Mouse (Mus musculus) olfactory bulb, adult 2 months (tissue): ENCODE measurements around the gene Ldha. TPM values are rescaled to one million over a fixed set of nuclear protein-coding genes. Genes with fewer than 3 reads are reported as not detected.
A peak's percentile ranks its signal among the peaks of the same experiment; 100 is the strongest.

Source experiments
- H3K27ac ChIP-seq: fragments of 200-500 bp; 2 replicates; pipeline ENCODE4 v1.5.1; 2012; ENCODE audit warnings: low read depth, low read length; ENCODE audit not compliant: insufficient read depth
- H3K4me1 ChIP-seq: fragments of 200-500 bp; 2 replicates; pipeline ENCODE4 v1.6.1; 2012; ENCODE audit warnings: low read length; ENCODE audit not compliant: control insufficient read depth, insufficient read depth
- H3K4me3 ChIP-seq: fragments of 200-500 bp; 2 replicates; pipeline ENCODE4 v1.5.1; 2012; ENCODE audit warnings: mild to moderate bottlenecking, low read depth, low read length, moderate library complexity; ENCODE audit not compliant: insufficient read depth
- CTCF ChIP-seq: fragments of 200-500 bp; IDR thresholded peaks from 2 replicates; pipeline ENCODE4 v1.5.1; 2012; ENCODE audit warnings: low read depth, mild to moderate bottlenecking, low read length, moderate library complexity; ENCODE audit not compliant: insufficient read depth
- POLR2A ChIP-seq: fragments of 200-500 bp; IDR thresholded peaks from 2 replicates; pipeline ENCODE4 v1.6.1; 2012; ENCODE audit warnings: mild to moderate bottlenecking, low read depth, low read length, moderate library complexity; ENCODE audit not compliant: insufficient read depth
- WGBS: fragments of 180-500 bp; shearing (Covaris S2); methylation state at CpG from one replicate; pipeline ENCODE4 v1.1.7; 2018; 5-methylcytosine and 5-hydroxymethylcytosine counted together
- polyA plus RNA-seq: library from polyadenylated mRNA; stranded (reverse); fragments of >200 nt; gene quantifications from 2 replicates; pipeline ENCODE4 v1.2.4, GENCODE M21; 2012; ENCODE audit warnings: low replicate concordance; ENCODE audit not compliant: missing spikeins, insufficient read depth, insufficient read length

Gene Ldha
- polyA plus RNA-seq, 1 experiment, result not detected

DNA sequence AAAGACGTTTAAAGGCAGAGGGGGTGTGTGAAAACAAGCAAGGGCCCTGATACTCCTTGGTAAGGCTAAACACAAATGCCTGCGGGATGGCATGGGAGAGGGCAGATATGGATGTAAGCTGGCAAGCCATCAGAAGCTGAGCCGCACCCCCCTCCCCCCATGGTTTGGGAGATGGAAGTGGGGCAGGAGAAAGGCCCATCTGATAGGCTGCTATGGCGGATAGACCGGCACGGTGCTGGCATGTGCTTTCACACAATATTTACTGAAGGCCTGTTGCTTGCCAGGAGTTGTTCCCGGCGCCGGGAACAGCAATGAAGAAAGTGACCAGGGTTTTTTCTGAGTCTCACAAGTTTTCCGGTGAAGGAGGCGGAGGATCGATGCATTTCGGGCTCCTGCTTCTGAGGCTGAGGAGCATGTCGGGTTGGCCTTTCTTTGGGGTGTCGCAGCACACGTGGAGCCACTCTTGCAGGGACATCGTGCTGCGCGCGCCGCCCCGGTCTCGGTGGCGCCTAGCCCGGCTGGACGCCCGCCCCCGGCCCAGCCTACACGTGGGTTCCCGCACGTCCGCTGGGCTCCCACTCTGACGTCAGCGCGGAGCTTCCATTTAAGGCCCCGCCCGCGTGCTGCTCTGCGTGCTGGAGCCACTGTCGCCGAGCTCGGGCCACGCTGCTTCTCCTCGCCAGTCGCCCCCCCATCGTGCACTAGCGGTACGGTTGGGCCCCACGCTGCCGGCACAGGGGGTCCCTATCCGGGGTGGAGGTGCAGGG, 4.1 kb downstream of the Ldha start:
- Histone ChIP-seq H3K4me1 (peaks cover 12% of the 10 kb centered on the region), H3K4me3 (peak overlapping the region; percentile 81), H3K27ac (peak overlapping the region; percentile 82)
- WGBS, result 2% methylated on average over 51 of the region's 51 CpGs
- peak; percentile 95 for TF ChIP-seq POLR2A
- TF ChIP-seq CTCF, result no peak

DNA sequence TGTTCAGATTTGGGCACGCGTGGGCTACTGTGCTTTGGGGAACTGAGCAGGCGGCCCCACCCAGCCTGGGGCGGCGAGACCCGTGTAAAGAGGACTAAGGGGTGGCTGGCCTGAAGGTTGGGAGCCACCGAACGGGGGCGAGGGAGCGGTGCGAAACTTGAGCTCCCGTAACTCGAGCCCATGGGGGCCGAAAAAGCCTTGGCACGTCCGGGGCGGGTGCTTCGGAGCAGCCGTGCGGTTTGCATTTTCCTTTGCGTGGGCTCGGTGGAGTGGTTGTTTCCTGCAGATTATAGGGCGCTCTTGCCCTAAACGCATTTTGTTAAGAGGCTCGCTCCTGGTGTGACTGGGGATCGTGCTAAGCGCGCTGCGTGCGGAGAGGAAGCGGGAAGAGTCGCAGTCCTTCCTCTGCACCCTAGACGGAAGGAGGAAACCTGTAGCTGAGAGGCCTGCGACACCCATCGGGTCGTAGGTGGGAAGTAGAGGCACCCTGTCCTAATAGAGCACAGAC, 4.8 kb downstream of the Ldha start:
- H3K4me3 ChIP-seq, result peak overlapping the region; percentile 81
- WGBS, result under 1% methylated on average over 36 of the region's 36 CpGs
- TF ChIP-seq POLR2A (no peak; the same call in 1 of the 2 replicates), CTCF (no peak)

DNA sequence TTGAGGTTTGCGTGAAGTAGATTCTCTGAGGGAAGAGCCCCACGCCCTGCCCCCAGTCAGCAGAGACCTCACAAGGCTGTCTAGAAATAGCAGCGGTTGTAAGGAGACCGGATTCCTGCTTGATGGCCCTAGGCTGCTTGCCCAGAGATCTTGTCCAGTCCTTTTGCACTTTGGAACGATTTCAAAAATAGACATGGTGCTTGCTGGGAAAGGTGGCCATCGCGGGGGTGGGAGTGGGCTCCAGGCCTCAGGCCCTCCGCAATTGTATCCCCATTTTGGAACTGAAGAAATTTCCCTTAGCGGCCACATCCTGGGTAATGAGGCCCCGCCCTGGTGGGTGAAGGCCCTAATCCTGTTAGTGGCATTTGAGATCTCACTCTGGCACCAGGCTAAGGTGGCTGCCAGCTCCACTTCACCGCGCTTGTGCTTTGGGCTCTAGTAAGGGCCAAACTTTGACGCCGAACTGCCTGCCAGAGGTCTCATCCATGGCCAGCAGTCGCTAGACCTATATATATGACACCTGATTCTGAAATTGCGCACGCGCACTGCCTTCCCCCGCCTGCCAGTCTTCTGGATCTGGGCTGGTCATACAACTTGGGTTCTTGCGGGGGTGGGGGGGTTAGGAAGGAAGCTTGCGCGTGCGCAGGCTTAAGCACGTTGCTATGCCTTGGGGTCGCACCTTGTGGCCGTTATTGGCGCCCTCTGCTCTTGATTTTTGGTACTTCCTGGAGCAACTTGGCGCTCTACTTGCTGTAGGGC, 5.4 kb downstream of the Ldha start:
- no peak for TF ChIP-seq CTCF
- no peak for TF ChIP-seq POLR2A
- Histone ChIP-seq H3K4me1 (peaks cover 12% of the 10 kb centered on the region), H3K27ac (peak overlapping the region; percentile 82), H3K4me3 (peak overlapping the region; percentile 81)
- WGBS, result 2% methylated on average over 28 of the region's 28 CpGs

More for the DNA sequence above, 4.8 kb downstream of the Ldha start:
- Histone ChIP-seq H3K4me1 (peaks cover 12% of the 10 kb centered on the region), H3K27ac (peak overlapping the region; percentile 82)

DNA sequence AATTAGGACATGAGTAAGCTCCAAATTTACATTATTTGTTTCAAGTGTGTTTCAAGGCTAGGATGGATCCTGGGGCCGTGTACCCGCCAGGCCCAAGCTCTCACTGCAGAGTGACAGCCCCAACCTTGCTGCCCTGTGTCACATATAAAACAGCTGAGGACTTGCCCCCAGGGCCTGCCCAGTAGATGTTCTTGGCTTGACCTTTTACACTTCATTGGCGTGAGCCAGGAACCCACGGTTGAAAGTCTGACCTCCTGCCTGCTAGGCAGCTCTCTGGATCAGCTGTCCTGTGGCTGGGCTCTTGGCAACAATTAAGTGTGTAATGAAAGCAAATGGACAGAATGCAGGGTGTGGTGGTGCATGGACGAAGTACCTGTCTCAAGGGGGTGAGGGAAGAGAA, 8.0 kb downstream of the Ldha start:
- Histone ChIP-seq H3K4me1 (peaks cover 12% of the 10 kb centered on the region), H3K27ac (no peak overlapping the region), H3K4me3 (no peak overlapping the region)
- TF ChIP-seq POLR2A (no peak), CTCF (no peak)
- WGBS, result 85% methylated on average over 5 of the region's 5 CpGs

DNA sequence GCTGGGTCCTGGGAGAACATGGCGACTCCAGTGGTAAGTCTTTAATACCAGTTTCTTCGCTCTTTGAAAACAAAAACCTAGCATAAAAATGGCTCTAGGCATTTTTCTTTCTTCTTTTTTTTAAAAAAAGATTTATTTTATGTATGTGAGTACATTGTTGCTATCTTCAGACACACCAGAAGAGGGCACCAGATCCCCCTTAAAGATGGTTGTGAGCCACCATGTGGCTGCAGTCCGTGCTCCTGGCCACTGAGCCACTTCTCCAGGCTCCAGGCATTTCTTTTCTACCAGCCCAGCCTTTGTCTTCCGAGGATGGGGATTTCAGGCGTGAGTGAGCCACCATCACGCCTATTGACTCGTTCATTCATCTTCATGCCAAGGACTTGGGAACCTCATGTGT, 9.8 kb downstream of the Ldha start:
- Histone ChIP-seq H3K27ac (no peak overlapping the region), H3K4me3 (no peak overlapping the region), H3K4me1 (peaks cover 8% of the 10 kb centered on the region)
- no peak for TF ChIP-seq CTCF
- TF ChIP-seq POLR2A, result no peak
- WGBS, result 58% methylated on average over 7 of the region's 7 CpGs

DNA sequence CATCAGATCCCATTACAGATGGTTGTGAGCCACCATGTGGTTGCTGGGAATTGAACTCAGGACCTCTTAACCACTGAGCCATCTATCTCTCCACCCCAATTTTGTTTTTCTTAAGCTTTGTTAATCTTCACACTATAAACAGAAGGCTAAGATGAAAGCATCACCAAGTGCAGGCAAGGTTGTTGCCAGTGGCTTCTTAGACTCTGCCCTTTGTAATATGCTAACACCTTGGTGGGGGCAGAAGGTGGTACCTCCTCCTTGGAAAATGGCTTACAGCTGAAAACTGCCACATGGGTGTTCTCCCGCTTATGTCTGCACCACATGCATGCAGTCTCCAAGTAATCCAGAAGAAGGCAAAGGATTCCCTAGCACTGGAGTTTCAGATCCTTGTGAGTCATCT, 11.4 kb downstream of the Ldha start:
- Histone ChIP-seq H3K27ac (no peak overlapping the region), H3K4me1 (no peaks in the 10 kb centered on the region), H3K4me3 (no peak overlapping the region)
- no peak for TF ChIP-seq POLR2A
- TF ChIP-seq CTCF, result no peak
- WGBS, result 86% methylated on average over 1 of the region's 1 CpGs

DNA sequence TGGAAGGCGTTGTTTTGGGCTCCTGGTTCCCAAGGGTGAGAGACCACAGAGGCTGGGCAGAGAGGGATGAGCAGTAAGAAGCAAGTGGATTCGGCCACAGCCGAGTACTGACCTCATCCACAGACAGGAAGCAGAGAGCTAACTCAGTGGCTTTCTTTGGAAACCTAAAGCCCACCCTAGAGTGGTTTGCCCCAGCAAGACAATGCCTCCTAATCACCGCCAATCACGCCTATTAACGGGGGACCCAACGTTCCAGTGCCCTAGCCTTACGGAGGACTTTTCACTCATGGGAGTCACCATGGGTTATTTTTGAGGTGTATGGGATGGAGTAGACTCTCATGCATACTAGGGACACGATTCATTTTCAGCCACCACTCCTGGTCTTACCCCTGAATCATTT, 12.1 kb downstream of the Ldha start:
- Histone ChIP-seq H3K4me3 (no peak overlapping the region), H3K4me1 (no peaks in the 10 kb centered on the region), H3K27ac (no peak overlapping the region)
- TF ChIP-seq CTCF (no peak), POLR2A (no peak)
- WGBS, result 82% methylated on average over 9 of the region's 9 CpGs

DNA sequence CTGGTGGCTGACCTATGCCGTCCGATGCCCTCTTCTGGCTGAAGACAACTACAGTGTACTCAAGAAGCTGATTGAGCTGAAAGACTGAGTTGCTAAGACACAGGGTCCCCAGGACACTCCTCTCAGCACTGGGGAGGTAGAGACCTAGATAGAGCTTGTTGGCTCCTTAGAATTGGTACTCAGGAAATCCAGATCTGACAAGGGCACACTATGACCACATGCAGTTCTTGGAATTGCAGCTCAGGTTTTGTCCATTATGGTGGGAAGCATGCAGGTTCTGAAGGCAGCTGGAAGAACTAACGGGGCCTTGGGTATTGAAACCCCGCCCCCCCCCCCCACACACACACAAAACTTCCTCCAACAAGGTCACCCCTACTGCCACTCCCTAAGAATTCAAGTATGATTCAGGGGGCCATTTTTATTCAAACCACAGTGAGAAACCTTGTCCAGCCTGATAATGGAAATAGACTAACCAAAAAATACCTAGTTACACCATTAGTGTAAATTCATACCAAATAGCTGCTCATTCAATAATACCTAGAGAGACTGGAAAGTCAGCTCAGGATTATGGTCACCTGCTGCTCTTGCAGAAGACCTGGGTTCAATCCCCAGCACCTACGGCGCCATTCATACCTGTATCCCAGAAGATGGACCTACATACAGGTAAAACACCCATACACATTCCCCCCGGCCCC, 14.7 kb downstream of the Ldha start:
- 0 out of 2 replicates have a peak, but pooled peaks cover 4% of the 10 kb centered on the region for H3K4me1 ChIP-seq
- no peak overlapping the region for H3K27ac ChIP-seq
- TF ChIP-seq CTCF, result no peak
- no peak for TF ChIP-seq POLR2A
- H3K4me3 ChIP-seq, result no peak overlapping the region
- 71% methylated on average over 7 of the region's 7 CpGs for WGBS

DNA sequence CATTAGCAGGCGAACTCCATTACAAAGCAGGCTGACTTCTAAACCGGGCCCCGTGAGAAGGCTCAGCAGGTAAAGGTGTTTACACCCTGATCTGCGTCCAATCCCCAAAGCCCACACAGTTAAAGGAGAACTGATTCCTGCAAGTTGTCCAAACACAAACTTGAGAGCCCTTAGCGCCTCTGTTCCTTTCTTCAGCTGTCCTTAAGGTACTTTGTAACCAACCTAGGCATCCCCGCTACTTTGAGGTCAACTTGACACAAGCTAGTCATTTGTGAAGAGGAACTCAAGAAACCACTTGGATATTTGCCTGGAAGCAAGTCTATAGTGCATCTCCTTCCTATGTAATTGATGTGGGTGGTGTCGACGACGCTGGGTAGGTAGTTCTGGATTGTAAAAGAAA, 16.2 kb downstream of the Ldha start:
- H3K27ac ChIP-seq, result no peak overlapping the region
- TF ChIP-seq CTCF, result no peak
- TF ChIP-seq POLR2A, result no peak
- WGBS, result 81% methylated on average over 9 of the region's 9 CpGs
- 0 out of 2 replicates have a peak, but pooled peaks cover 4% of the 10 kb centered on the region for H3K4me1 ChIP-seq
- H3K4me3 ChIP-seq, result no peak overlapping the region
